Mouse (Mus musculus) B cell, adult 67 days (primary cell): ENCODE data around the gene S100a13. TPM values are rescaled to one million over a fixed set of nuclear protein-coding genes. Genes with fewer than 3 reads are reported as not detected.

ENCODE experiments used
- total RNA-seq, 2 experiments: library from RNA; stranded (reverse); gene quantifications; 4 replicates each; pipeline ENCODE4 v1.2.4; 2023

The S100a13 gene
- total RNA-seq: 10 to 100 TPM; 18.4 to 23.5 TPM

DNA sequence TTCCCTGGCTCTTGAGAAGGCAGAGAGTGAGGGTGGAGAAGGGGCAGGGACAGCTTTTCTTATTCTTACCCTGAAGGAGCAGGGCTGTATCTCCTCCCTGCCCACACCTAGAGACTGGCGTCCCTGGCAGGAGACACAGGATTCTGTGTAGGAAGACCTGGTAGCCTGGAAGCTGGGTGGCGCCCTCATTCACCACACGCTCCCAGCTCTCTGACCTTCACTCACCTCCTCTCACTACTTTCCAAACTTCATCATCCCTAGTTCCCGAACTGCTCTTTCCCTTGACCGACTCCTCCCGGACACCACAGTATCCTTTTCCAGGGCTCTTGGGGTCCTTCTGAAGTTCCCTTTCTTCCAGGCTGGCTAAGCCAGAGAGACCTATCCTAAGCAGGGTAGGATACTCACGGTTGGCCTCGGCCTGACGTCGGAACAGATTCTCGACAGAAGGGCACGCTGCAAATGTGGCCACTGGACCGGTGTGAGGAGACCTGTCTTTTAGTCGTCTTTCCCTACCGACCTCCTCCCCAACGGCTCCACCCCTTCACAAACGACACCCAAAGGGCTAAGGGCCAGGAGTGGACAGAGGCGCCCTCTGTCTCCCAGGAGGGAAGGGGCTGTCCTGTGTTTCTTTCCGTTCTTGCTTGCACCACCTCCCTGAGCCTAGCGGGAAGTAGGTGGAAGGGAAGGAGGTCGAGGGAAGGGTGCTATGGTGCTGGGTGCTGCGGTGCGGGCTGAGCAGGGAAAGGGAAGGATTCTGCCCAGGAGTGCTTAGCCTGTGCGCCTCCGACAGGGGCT, at the start of gene S100a13, which contains the start of gene S100a1:
S100a13 (plus strand) TSS at position 640 of the 795 bp plus-strand sequence.
S100a1 (minus strand) TSS at position 597 of the 795 bp plus-strand sequence.

DNA sequence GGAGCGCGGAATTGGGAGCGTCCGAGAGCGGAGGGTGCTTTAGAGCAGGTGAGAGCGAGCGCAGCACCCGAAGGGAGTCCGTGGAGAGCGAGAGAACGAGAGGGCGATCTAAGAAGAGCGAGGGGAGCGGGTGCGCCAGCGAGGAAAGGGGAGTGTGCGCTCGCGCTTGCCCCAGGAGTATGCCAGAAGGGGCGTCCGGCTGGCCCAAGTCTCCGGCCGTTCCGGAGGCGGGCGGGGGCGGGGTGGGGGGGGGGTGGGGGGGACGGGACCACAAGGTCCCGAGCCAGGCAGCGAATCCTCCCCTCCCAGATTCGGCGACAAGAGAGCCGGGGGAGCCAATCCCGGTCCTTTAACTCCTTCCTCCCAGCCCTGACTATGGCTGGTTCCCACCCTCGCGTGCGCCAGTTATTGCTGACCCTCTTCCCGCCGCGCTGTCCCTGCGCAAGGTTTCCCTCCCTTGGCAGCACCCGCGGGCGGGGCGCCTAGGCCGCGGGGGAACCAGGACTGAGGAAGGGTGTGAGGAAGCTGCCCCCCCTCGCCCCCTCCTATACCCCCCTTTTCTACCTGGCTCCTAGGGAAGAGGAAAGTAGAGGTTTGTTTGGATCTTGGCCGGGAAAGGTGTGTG, 48.4 kb upstream of the S100a13 start, which contains the start of gene Npr1:
Npr1 (minus strand) TSS at position 181 of the 625 bp plus-strand sequence.

DNA sequence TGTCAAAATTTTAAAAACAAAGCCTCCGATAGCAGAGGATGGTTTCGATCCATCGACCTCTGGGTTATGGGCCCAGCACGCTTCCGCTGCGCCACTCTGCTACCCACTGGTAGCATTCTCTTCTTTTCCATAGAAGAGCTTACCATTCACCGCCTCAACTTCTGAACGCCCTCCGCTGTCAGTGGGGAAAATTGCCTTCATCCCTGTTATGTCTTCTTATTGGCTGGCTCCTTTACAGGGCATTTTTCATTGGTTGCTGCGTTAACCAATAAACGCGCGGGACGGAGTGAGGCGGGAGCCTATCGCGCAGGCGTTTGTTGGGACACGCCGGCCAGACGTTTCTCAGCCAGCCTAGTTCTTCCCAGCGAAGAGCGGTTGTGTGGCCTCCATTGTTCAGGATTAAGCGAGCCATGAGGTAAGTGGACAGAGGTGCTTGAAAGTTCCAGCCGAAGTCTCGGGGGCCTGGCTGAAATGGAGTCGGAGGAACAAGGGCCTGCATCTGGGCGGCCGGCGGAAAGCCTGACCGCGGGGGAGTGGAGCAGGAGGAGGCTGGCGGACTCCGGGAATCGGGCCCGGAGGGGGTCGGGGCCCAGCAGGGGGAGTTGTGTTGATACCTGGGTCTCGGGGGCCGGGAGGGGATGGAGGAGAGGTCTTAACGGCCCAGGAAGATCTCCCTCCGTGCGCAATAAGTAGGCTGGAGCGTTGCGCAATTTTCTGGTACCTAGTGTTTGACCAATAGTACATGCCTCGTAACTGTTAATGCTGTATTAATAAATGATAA, 38.2 kb upstream of the S100a13 start, which contains the start of gene Ilf2:
Ilf2 (plus strand) TSS at position 296 of the 781 bp plus-strand sequence.

DNA sequence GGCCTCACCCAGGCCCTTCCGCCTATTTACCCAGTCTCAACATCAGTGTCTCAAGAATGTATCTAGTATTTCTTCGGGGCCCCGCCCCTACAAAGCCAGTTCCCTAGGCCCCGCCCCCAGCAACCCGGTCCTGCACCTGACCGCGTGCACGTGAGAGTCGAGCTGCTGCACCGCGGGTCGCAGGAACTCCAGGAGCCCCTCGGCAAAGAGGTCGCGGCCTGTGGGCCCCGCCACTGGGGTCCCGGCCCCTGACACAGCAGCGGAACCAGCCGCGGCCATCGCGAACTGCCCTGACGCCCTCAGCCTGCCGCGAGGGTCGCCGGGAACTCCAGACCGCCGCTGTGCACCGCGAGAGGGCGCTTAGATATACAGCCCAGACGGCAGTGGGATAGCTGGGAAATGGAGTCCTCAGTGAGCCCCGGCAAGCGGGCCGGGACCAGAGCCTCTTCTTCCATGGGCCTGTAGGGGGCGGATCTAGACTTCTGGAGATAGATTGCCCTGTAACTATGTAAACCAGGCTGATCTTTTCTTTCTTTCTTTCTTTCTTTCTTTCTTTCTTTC, 23.5 kb upstream of the S100a13 start, which contains the start of gene Snapin:
Snapin (minus strand) TSS at position 338 of the 561 bp plus-strand sequence.

DNA sequence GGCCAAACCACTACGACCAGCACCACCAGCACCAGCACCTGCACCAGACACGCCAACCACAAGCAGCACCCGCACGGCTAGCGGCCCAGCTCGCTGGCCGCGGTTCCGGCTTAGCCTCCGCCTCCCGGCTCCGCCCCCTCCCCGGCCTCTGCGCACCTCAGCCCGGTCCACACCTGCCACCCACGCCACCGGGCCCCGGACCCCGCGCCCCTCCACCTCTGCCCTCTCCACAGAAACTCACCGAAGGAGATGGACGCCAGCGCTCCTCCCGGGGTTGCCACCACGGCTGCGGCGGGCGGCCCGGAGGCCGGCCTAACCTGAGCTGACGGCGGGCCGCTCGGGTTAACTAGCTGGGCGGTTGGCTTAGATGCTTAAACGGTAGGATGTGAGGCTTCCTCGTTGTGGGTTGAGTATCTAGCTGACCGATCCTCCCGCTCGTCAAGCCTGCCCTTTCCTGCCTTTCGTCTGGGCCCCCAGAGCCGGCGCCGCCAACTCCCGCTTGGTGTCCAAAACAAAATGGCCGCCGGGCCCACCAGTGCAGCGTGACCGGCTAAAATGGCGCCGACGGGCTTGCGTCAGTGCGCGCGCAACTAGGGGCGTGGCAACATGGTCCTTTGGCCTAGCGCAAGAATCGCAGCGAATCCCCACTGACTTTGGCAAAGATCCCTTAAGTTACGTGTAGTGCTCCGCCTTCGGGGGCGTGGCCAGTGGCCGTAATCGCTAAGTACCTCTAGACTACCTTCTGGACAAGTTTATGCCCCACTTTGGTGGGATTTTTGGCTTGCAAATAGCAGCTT, 5.1 kb upstream of the S100a13 start, which contains the start of gene Chtop:
Chtop (minus strand) TSS at position 549 of the 797 bp plus-strand sequence.

DNA sequence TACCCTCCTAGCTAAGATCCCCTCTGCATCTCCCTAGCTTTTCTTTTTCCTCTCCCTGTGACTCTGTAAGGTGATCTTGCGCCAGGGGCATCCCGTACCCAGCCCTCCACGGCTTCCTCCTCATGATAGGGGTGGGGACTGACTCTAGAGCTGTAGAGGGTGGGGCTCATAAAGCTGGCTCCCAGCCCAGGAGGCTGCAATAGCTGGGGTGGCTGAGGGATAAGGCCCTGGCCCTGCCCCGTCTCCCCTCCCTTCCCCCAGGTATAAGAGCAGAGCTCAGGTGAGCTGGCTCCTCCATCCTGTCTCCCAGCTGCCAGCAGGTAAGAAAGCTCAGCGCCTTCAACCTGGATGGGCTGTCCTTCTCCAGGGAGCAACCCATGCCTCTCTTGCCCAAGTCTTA, 12.3 kb downstream of the S100a13 start, which contains the start of gene S100a14:
S100a14 (plus strand) TSS at position 277 of the 400 bp plus-strand sequence.

DNA sequence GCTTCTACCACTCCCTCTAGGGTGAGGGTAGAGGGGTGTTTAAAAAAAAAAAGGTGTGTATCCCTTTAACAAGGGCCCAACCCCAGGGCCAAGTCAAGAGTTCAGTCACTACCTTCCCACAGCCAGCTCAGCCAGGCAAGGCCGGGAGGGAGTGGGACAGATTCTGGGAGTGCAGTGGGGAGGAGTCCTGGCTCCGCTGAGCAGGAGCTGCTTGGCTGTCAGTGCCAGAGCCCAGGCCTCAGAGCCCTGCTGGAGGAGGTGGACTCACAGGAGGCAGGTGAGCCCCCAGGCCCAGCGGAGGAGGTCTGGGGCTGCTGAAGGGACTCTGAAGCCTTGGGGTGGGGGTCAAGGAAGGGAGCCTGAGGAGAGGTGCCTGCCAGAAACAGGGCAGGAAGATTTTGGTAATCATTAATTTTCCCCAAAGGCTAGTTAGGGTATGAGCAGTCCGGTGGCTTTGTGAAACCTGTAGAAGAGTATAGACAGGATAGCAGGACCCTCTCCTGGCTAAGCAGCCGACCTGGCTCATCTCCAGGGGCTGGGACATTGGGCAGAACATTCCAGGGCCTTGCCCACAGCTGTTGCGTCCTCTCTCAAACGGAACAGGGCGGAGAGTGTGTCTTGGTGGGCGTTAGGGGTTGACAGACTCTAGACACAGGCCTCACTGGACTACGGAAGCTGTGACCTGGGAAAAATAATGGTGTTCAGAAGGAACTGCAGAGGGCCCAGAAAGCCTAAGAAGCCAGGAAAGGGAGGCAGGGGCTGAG, 23.1 kb downstream of the S100a13 start, which contains the start of gene S100a16:
S100a16 (plus strand) TSS at position 114 of the 764 bp plus-strand sequence.

DNA sequence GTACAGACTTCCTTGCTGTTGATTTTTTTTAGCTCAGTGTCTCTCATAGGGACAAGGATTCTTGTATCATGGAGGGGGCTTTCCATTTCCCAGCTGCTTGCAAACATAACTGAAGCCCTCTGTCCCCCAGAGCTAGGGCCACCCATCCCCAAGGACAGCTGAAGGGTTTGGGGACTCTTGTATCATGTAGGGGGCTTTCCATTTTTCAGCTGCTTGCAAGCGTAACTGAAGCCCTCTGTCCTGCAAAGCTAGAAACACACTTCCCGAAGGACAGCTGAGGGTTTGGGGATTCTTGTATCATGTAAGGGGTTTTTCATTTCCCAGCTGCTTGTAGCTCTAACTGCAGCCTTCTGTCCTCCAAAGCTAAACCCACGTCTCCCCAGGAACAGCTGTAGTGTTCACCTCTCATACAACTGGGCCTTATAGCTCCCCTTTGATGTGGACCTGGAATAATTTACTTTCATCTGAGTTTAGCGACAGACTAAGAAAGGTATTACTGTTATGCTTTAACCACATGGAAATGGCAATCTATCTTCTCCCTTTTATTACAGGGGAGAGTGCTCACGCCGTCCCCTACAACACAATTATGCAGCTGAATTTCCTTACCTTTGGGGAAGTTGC, 45.9 kb downstream of the S100a13 start, which contains the start of gene S100a3:
S100a3 (plus strand) TSS at position 571 of the 621 bp plus-strand sequence.

Other genes starting within 250 kb of the S100a13 start
- 100 to 1,000 TPM; 180 TPM for gene Dennd4b, start 249.2 kb upstream of the S100a13 start, total RNA-seq
- gene Gatad2b, start 221.3 kb upstream of the S100a13 start, total RNA-seq: 100 to 1,000 TPM; 120 to 129 TPM
- 1 to 10 TPM; 1.4 to 3.3 TPM for gene Slc27a3, start 124.5 kb upstream of the S100a13 start, total RNA-seq
- 10 to 100 TPM; 60.8 to 63.6 TPM for gene Ints3, start 80.8 kb upstream of the S100a13 start, total RNA-seq
- gene Npr1, start 48.6 kb upstream of the S100a13 start, total RNA-seq: not detected
- 10 to 100 TPM; 93.4 to 97.9 TPM for gene Ilf2, start 38.3 kb upstream of the S100a13 start, total RNA-seq
- gene Snapin, start 23.4 kb upstream of the S100a13 start, total RNA-seq: 10 to 100 TPM; 63.2 to 64.4 TPM
- gene Chtop, start 4.9 kb upstream of the S100a13 start, total RNA-seq: 100 to 1,000 TPM; 198 to 203 TPM
- not detected for gene S100a1, start within 50 bp of the S100a13 start, total RNA-seq
- gene S100a14, start 12.4 kb downstream of the S100a13 start, total RNA-seq: 1 to 10 TPM in 1 of 2 experiments, under 1 TPM in 1; 0.70 to 1.2 TPM
- not detected for gene S100a16, start 22.8 kb downstream of the S100a13 start, total RNA-seq
- gene S100a3, start 46.1 kb downstream of the S100a13 start, total RNA-seq: not detected
- not detected for gene S100a2, start 75.8 kb downstream of the S100a13 start, total RNA-seq
- gene Gm42674, start 87.5 kb downstream of the S100a13 start, total RNA-seq: not detected
- gene S100a4, start 89.3 kb downstream of the S100a13 start, total RNA-seq: 10 to 100 TPM; 51.9 to 57.1 TPM
- gene S100a5, start 94.1 kb downstream of the S100a13 start, total RNA-seq: 1 to 10 TPM; 5.2 to 5.4 TPM
- 100 to 1,000 TPM in 1 of 2 experiments, 10 to 100 TPM in 1; 78.7 to 101 TPM for gene S100a6, start 98.4 kb downstream of the S100a13 start, total RNA-seq
- gene S100a7a, start 139.6 kb downstream of the S100a13 start, total RNA-seq: not detected
- gene S100a8, start 154.5 kb downstream of the S100a13 start, total RNA-seq: 10 to 100 TPM in 1 of 2 experiments, 1 to 10 TPM in 1; 6.8 to 14.3 TPM
- gene S100a9, start 181.3 kb downstream of the S100a13 start, total RNA-seq: 10 to 100 TPM in 1 of 2 experiments, 1 to 10 TPM in 1; 9.6 to 10.5 TPM
- gene Pglyrp4, start 212.5 kb downstream of the S100a13 start, total RNA-seq: not detected